Mouse (Mus musculus) heart, adult 2 months (tissue): ENCODE results near the gene Cwc27.

Experiments
- CTCF ChIP-seq: fragments of 200-600 bp; IDR thresholded peaks from 2 replicates; pipeline ENCODE4 v1.8.1; 2022; ENCODE audit warnings: antibody characterized with exemption, mild to moderate bottlenecking, moderate library complexity
- EP300 ChIP-seq: fragments of 200-500 bp; IDR thresholded peaks from 2 replicates; pipeline ENCODE4 v1.6.1; 2011; ENCODE audit warnings: low read depth, low read length, control low read depth; ENCODE audit not compliant: insufficient read depth
- POLR2A ChIP-seq: fragments of 200-500 bp; IDR thresholded peaks from 2 replicates; pipeline ENCODE4 v1.6.1; 2011; ENCODE audit warnings: mild to moderate bottlenecking, low read depth, low read length, control low read depth; ENCODE audit not compliant: insufficient read depth

DNA sequence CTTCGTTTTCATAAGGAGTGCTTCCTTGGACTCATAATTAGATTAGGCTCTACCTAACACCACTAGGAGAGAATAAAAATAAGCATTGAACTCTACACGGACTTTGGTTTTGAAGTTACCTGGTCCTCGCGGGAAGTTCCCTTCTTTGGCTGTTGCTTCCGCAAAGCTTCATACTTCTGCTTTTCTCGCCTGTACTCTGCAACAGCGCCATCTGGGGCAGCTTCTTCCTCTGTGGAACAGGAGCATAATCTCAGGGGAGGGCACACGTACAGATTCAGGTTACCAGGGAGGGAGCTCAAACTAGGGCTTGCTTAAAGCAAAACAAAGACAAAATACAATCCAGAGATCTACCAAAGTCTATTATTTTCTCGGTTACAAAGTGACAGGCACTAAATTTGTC lies 155.8 kb downstream of the Cwc27 start:
- TF ChIP-seq POLR2A (no peak), CTCF (no peak), EP300 (no peak)
